ENCODE assay signal across 18 mouse cellular contexts in the genomic region with DNA sequence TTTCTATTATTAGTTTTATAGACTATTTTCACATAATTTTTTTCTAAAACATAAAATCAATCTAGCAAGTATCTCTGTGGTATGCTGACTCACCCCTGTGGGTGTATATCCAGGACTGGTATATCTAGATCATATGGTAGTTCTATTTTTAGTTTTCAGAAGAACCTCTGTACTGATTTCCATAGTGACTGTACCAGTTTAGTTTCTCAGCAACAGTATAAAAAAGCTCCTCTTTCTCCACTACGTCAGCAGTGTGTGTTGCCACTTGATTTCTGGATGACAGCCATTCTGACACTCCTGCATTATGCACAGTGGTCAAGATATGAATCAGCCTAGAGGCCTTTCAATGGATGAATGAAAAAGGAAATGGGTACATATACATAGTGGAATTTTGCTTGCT.
DNase-seq lines count a peak whose midpoint lies in the region; TF ChIP-seq lines count a peak whose summit lies in the region.
"Had no signal": no experiment of that assay in that cellular context is flagged by ENCODE, and none has a peak within 500 bp of the region (broad histone marks: within the 10 kb centered on the region; RNA-seq: fewer than 3 reads in every experiment).

No protein-coding gene starts in this region.

- intact Hi-C loops in left cerebral cortex, adult 2 months (cut with DNase I): no loop called here

- DNase-seq in layer of hippocampus, adult 2 months (ENCODE audit: low spot score in 2 of 2): peak; percentile 16 to 21
- no peak for DNase-seq in layer of hippocampus, postnatal 10 days (ENCODE audit: low spot score in 2 of 2)
- peak; percentile 68 for DNase-seq in CD4-positive helper T cell, adult 2 months (ENCODE audit: low read depth, low spot score)
- peak; percentile 6 for DNase-seq in Muller cell, postnatal 12 days (ENCODE audit: inconsistent ontology term)
- DNase-seq in left cerebral cortex, adult 2 months (ENCODE audit: extremely low spot score in 1 of 2, low spot score in 2 of 2): peak; percentile 12 to 19
- no peak for DNase-seq in urinary bladder, postnatal 10 days (ENCODE audit: low spot score)
- no peak for DNase-seq in liver
- DNase-seq in heart, adult 18-20 months: no peak
- DNase-seq: adrenal gland, postnatal 25 days; heart, adult 2 months; kidney, adult 9 months; thymus, postnatal 14 days had no signal

- H3K27ac ChIP-seq in layer of hippocampus, adult 2 months: peak overlapping the region; percentile 54
- peak overlapping the region; percentile 1; the same call in 1 of the 2 replicates for H3K27ac ChIP-seq in left cerebral cortex, adult 2 months
- H3K27ac ChIP-seq: embryonic facial prominence, embryonic 15.5 days; forebrain, embryonic 12.5 days; heart, adult 2 months; hindbrain, embryonic 15.5 days; lung, embryonic 15.5 days; midbrain, embryonic 10.5 days had no signal

- TF ChIP-seq CTCF in layer of hippocampus, adult 2 months (conservative IDR thresholded peaks at IDR 0.05): no peak
- no peak for TF ChIP-seq CTCF in left cerebral cortex, adult 2 months (IDR thresholded peaks at IDR 0.05)

- H3K4me3 ChIP-seq in layer of hippocampus, adult 2 months: no peak overlapping the region
- no peak overlapping the region for H3K4me3 ChIP-seq in left cerebral cortex, adult 2 months
- H3K4me3 ChIP-seq: embryonic facial prominence, embryonic 15.5 days; forebrain, embryonic 12.5 days; heart, adult 2 months; hindbrain, embryonic 15.5 days; lung, embryonic 15.5 days; midbrain, embryonic 10.5 days; myocyte had no signal

Comparison
In these comparisons a context has a peak if more than half of its experiments do, and no peak if none do; other contexts are left out.
1. DNase-seq: peak in layer of hippocampus, adult 2 months (2 of 2), CD4-positive helper T cell, adult 2 months (single experiment), Muller cell, postnatal 12 days (single experiment) and left cerebral cortex, adult 2 months (2 of 2); none in layer of hippocampus, postnatal 10 days (0 of 2), urinary bladder, postnatal 10 days (single experiment), liver (single experiment) and heart, adult 18-20 months (0 of 2).